Mouse (Mus musculus): ENCODE measurements around the gene Wnk1. TPM values are rescaled to one million over a fixed set of nuclear protein-coding genes. Genes with fewer than 3 reads are reported as not detected.

The Wnk1 gene
- total and polyA plus RNA-seq, 3 experiments = 31.6 to 735 (median 104) TPM

DNA sequence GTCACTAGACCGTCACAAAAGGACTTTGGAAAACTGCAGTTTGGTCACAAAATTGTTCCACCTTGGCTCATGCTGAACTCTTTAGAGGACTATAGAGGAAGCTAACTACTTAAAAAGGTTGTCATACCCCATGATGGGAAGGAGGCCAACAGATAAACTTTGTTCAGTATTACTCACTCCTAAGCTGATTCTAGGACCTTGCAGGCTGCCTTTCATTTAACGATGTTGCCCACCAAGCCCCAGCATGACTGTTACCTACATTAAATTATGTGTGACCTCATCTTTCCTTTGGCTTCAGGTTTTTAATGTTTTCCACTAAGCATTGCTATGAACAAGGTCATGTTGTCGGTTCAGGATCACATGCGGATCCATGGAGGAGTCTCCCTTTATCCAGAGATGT lies 115.9 kb downstream of the Wnk1 start:
- Histone ChIP-seq H3K36me3 (ENCODE audit: control insufficient read depth in 1 of 2, insufficient read depth in 2 of 2, low read length in 2 of 2) (peaks cover 10 to 26% of the 10 kb centered on the region in 2 experiments), H3K79me2 (ENCODE audit: control insufficient read depth, insufficient read depth, low read length, poor library complexity) (no peaks in the 10 kb centered on the region), H3K27me3 (ENCODE audit: control insufficient read depth in 1 of 2, insufficient read depth in 2 of 2, low read length in 2 of 2) (no peaks in the 10 kb centered on the region), H3K4me1 (ENCODE audit: control insufficient read depth in 1 of 2, insufficient read depth in 2 of 2, low read length in 2 of 2) (peaks cover 0 to 3% of the 10 kb centered on the region in 2 experiments; a peak in 2 of 4 replicates), H3K9ac (ENCODE audit: control insufficient read depth, low read depth, low read length, poor library complexity, severe bottlenecking) (no peak overlapping the region), H3K4me3 (ENCODE audit: control insufficient read depth in 1 of 2, insufficient read depth in 1 of 2, low read depth in 2 of 2, low read length in 2 of 2) (no peak overlapping the region), H3K9me3 (replicated peaks; ENCODE audit: insufficient read depth, low read length) (no peaks in the 10 kb centered on the region), H3K27ac (ENCODE audit: control insufficient read depth, low read depth, low read length) (no peak overlapping the region; the same call in 1 of the 2 replicates)
- TF ChIP-seq GABPA (IDR thresholded peaks at IDR 0.05; ENCODE audit: low read depth, low read length) (no peak), MAZ (IDR thresholded peaks at IDR 0.05; ENCODE audit: low read depth, low read length) (no peak), GATA1 (IDR thresholded peaks at IDR 0.05; ENCODE audit: low read depth, low read length) (0 out of 2 replicates have a peak, but pooled peaks have one; percentile 12), POLR2AphosphoS2 (IDR thresholded peaks at IDR 0.05; ENCODE audit: low read length) (0 out of 2 replicates have a peak, but pooled peaks have one; percentile 25), USF2 (IDR thresholded peaks at IDR 0.05; ENCODE audit: borderline replicate concordance in 1 of 2, insufficient read depth in 1 of 2, low read depth in 1 of 2, low read length in 2 of 2) (no peak)
- peak; percentile 67 for DNase-seq (ENCODE audit: low read depth, low spot score)

DNA sequence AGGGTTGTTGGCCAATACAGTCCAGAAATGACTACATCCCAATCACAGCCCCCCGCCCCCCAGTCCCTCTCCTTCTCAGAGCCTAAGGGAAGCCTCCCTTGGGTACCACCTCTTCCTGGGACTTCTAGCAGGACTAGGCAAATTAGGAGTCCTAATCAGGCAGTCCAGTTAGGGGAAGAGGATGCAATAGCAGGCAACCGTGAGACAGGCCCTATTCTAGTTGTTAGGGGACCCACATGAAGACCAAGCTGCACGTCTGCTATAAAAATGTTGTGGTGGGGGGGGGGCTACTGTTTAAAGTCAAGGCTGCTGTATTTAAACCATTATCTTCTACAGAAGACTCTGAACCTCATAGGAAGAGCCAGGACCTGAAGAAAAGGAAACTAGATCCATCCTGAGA lies 116.3 kb downstream of the Wnk1 start:
- no peak for TF ChIP-seq MXI1 (IDR thresholded peaks at IDR 0.05; ENCODE audit: low read depth, low read length)
- TF ChIP-seq POLR2AphosphoS2 (IDR thresholded peaks at IDR 0.05; ENCODE audit: low read length) = 0 out of 2 replicates have a peak, but pooled peaks have one; percentile 1
- DNase-seq (ENCODE audit: low read depth, low spot score) = no peak

DNA sequence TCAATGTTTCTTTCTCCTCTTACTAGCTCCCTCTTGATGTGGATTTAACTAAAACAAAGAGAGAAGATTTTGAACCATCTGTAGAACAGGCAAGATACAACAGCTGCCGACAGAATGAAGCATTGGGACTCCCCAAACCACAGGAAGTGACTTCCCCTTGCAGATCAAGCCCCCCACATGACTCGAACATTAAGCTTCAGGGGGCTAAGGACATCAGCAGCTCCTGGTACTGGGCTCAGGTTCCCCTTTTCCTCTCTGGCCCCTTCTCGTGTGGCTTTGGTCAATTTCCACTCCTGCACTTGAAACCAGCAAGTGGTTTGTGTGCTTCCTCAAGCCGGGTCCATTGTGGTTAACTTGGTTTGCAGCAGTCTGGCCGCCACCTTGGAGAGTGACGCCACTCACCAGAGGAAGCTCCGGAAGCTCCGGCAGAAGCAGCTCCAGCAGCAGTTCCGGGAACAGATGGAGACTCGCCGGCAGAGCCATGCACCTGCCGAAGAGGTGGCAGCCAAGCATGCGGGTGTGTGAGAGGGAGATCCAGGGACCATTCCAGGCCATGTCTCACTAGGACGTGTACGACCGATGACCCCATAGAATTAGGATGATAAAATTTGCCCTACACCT lies 119.8 kb downstream of the Wnk1 start:
- Histone ChIP-seq H3K9me3 (replicated peaks; ENCODE audit: insufficient read depth, low read length) (no peaks in the 10 kb centered on the region), H3K27ac (ENCODE audit: control insufficient read depth, low read depth, low read length) (no peak overlapping the region), H3K27me3 (ENCODE audit: control insufficient read depth in 1 of 2, insufficient read depth in 2 of 2, low read length in 2 of 2) (no peaks in the 10 kb centered on the region), H3K4me1 (ENCODE audit: control insufficient read depth in 1 of 2, insufficient read depth in 2 of 2, low read length in 2 of 2) (peaks cover 0 to 3% of the 10 kb centered on the region in 2 experiments; a peak in 2 of 4 replicates), H3K9ac (ENCODE audit: control insufficient read depth, low read depth, low read length, poor library complexity, severe bottlenecking) (no peak overlapping the region), H3K4me3 (ENCODE audit: control insufficient read depth in 1 of 2, insufficient read depth in 1 of 2, low read depth in 2 of 2, low read length in 2 of 2) (no peak overlapping the region), H3K79me2 (ENCODE audit: control insufficient read depth, insufficient read depth, low read length, poor library complexity) (no peaks in the 10 kb centered on the region), H3K36me3 (ENCODE audit: control insufficient read depth in 1 of 2, insufficient read depth in 2 of 2, low read length in 2 of 2) (peaks cover 10 to 20% of the 10 kb centered on the region in 2 experiments)
- TF ChIP-seq MAFK (IDR thresholded peaks at IDR 0.05; ENCODE audit: borderline replicate concordance, low read depth, low read length) (no peak), ZC3H11A (IDR thresholded peaks at IDR 0.05; ENCODE audit: low read depth, low read length) (no peak), TBP (IDR thresholded peaks at IDR 0.05; ENCODE audit: low read depth, low read length) (no peak), POLR2A (IDR thresholded peaks at IDR 0.05; ENCODE audit: control insufficient read depth in 1 of 2, insufficient read depth in 1 of 2, low read depth in 1 of 2, low read length in 2 of 2, poor library complexity in 1 of 2) (no peak), UBTF (IDR thresholded peaks at IDR 0.05; ENCODE audit: borderline replicate concordance, insufficient read depth, low read depth, low read length) (no peak), USF1 (IDR thresholded peaks at IDR 0.05; ENCODE audit: low read depth, low read length) (no peak), ZMIZ1 (IDR thresholded peaks at IDR 0.05; ENCODE audit: low read depth, low read length) (no peak), POLR2AphosphoS5 (IDR thresholded peaks at IDR 0.05; ENCODE audit: borderline replicate concordance, low read depth, low read length) (no peak), KAT2A (conservative IDR thresholded peaks at IDR 0.05; ENCODE audit: low read depth, low read length) (no peak), NRF1 (IDR thresholded peaks at IDR 0.05; ENCODE audit: insufficient read depth, low read depth, low read length, poor library complexity, severe bottlenecking) (no peak)
- no peak for DNase-seq (ENCODE audit: low read depth, low spot score)

More for the DNA sequence above, 116.3 kb downstream of the Wnk1 start:
- Histone ChIP-seq H3K9ac (ENCODE audit: control insufficient read depth, low read depth, low read length, poor library complexity, severe bottlenecking) (no peak overlapping the region), H3K4me3 (ENCODE audit: control insufficient read depth in 1 of 2, insufficient read depth in 1 of 2, low read depth in 2 of 2, low read length in 2 of 2) (no peak overlapping the region), H3K9me3 (replicated peaks; ENCODE audit: insufficient read depth, low read length) (no peaks in the 10 kb centered on the region), H3K27me3 (ENCODE audit: control insufficient read depth in 1 of 2, insufficient read depth in 2 of 2, low read length in 2 of 2) (no peaks in the 10 kb centered on the region), H3K36me3 (ENCODE audit: control insufficient read depth in 1 of 2, insufficient read depth in 2 of 2, low read length in 2 of 2) (peaks cover 10 to 24% of the 10 kb centered on the region in 2 experiments), H3K4me1 (ENCODE audit: control insufficient read depth in 1 of 2, insufficient read depth in 2 of 2, low read length in 2 of 2) (peaks cover 0 to 3% of the 10 kb centered on the region in 2 experiments; a peak in 2 of 4 replicates), H3K79me2 (ENCODE audit: control insufficient read depth, insufficient read depth, low read length, poor library complexity) (no peaks in the 10 kb centered on the region), H3K27ac (ENCODE audit: control insufficient read depth, low read depth, low read length) (no peak overlapping the region; the same call in 1 of the 2 replicates)
